Mouse (Mus musculus) erythroid progenitor cell, adult 5-6 weeks (primary cell): ENCODE results near the gene 4930415L06Rik. TPM values are rescaled to one million over a fixed set of nuclear protein-coding genes. Genes with fewer than 3 reads are reported as not detected.

Experiments used
- ATAC-seq: replicated peaks from 2 replicates; pipeline ENCODE4 v1.8.0; 2016; ENCODE audit warnings: moderate number of reproducible peaks, mild to moderate bottlenecking, moderate TSS enrichment, inconsistent platforms; ENCODE audit not compliant: poor library complexity, low FRiP score, severe bottlenecking
- total RNA-seq, 2 experiments: library from RNA; stranded (forward) in 1 of 2; stranded (reverse) in 1 of 2; fragments of 150-400 nt in 1 of 2; fragments of 186-747, 209-891 nt in 1 of 2; gene quantifications; 2 replicates each; pipeline versions ENCODE4 v1.2.3 to v1.2.4; 2015 to 2017; ENCODE audit warnings: low replicate concordance in 2 of 2

4930415L06Rik gene
- not detected in 2 replicates for total RNA-seq (2015; ENCODE audit: low replicate concordance)
- total RNA-seq (2017; ENCODE audit: low replicate concordance): not detected in 2 replicates

DNA sequence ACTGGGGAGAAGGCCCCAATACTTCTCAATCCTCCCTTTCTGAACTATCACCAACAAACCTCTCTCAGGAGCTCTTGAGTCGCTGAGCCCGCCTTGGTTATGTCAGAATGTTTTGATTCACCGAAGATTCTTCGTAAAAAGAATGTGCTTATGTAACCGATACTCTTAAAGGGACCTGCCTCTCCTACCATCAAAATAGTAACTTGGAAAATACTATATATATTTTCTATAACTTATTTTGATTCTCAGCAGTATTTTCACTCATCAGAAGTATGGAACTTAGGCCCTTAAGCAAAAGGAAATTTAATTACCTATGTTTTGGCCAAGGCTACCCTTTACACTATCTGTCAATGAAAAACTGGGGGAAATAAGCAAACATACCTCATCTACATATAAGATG lies at the start of gene 4930415L06Rik:
TSS of gene 4930415L06Rik (minus strand) at position 101 of the 400 bp plus-strand sequence.
- ATAC-seq: no peak

- ATAC-seq: no peak
Observed at GRCm38 (mm10) chrX:89978621-89979020, 46.0 kb upstream of the 4930415L06Rik start.

GRCm38 (mm10) chrX:89904871-89905270 lies 27.8 kb downstream of the 4930415L06Rik start:
- no peak for ATAC-seq

Other genes with a start within 250 kb of the 4930415L06Rik start
- gene 4932429P05Rik, start 180.6 kb downstream of the 4930415L06Rik start, total RNA-seq (2015; ENCODE audit: low replicate concordance): not detected in 2 replicates
- not detected in 2 replicates for gene 4932429P05Rik, start 180.6 kb downstream of the 4930415L06Rik start, total RNA-seq (2017; ENCODE audit: low replicate concordance)